Mouse (Mus musculus): ENCODE data around the gene Scube1. TPM values are rescaled to one million over a fixed set of nuclear protein-coding genes. Genes with fewer than 3 reads are reported as not detected.

The Scube1 gene
- total RNA-seq, 2 experiments from 2014 or later: 4.2 to 5.4 TPM

- DNase-seq: peak; percentile 96
Observed at GRCm38 (mm10) chr15:83594513-83595363, 130.1 kb downstream of the Scube1 start, which contains the start of gene Ttll12. Ttll12 (minus strand) TSS chr15:83595157.

- no peak for DNase-seq
Observed at GRCm38 (mm10) chr15:83593702-83594512, 130.9 kb downstream of the Scube1 start.

GRCm38 (mm10) chr15:83593189-83593585, 131.6 kb downstream of the Scube1 start:
- no peak for DNase-seq

DNA sequence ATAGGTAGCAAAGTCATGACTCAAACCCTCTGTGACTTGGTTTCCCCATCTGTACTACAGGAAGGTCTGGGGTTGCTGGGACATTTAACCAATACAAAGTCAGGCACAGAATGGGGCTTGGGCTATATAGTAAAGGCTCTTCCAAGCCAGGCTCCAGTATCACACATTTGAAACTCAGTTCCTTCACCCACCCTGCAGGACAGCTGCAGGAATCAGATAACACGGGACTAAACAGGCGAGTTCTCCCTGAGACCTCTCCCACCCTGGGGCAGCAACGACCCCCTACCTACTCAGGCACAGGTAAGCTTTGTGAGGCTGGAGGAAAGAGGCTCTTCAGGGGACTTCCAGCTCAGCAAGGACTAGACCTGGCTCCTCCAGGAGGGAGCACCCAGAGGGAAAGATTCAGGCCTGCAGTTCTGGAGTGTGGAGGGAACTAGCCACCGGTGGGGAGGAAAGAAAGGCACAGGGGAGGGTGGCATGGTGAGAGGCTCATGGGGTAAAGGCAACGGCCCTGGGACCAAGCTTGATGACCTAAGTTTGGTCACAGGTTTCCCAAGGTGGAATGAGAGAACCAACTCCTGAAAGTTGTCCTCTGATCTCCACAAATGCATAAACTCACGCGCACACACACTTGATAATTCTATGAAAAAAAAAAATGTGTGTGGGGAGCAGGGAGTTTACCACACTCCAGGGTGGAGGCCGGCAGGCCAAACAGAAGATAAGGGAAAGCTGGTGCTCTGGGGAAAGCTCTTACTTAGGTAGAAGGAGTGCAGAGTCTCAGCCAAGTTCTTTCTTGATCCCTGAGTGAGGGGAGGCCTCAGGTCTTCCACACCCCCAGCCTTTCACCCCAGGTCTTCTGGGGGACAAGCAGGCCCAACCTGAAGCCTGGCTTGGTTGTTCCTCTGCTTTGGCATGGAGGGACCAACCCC, 132.3 kb downstream of the Scube1 start:
- no peak for DNase-seq

GRCm38 (mm10) chr15:83591758-83592157, 133.1 kb downstream of the Scube1 start:
- DNase-seq: no peak

GRCm38 (mm10) chr15:83590841-83591240, 134.0 kb downstream of the Scube1 start:
- no peak for DNase-seq

DNA sequence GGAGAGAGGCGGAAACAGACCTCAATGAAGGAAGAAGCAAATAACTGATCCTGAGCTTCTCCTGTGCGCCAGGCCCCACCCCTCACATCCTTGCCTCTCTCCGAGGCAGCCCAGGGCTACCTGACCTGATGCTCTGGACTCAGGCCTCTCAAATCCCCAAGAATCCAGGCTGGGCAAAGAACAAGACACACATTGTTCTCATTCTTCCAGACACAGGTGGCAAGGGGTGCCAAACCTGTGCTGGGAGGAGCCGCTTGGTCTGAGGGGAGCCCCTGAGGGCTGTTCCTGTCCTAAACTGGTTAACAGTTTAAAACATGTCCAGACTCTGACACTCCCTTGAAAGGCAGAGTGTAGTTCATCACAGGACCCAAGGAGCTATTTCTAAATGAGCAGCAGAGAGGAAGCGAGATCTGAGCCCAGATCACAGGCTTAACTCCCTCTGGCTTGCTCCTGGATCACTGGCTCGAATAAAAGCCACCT, 140.0 kb downstream of the Scube1 start:
- DNase-seq: no peak

GRCm38 (mm10) chr15:83583419-83584156, 141.2 kb downstream of the Scube1 start:
- DNase-seq: peak; percentile 75

DNA sequence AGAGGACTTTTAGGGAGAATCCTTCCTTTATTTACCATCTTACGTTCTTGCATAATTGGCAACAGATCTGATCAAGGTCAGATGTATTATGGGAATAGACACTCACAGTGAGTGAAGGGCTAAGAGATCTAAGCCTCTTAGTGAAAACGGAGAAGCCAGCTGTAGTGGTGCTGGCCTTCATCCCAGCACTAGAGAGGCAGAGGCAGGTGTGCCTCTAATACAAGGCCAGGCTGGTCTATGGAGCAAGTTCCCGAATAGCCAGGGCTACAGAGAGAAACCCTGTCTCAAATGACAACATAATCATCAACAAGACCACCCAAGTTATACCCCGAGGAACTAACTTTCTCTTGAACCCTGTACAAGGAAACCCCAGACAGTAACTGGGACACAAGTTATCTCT, 141.9 kb downstream of the Scube1 start:
- no peak for DNase-seq

GRCm38 (mm10) chr15:83576651-83577050, 148.2 kb downstream of the Scube1 start:
- DNase-seq: no peak

GRCm38 (mm10) chr15:83575543-83575942, 149.3 kb downstream of the Scube1 start:
- DNase-seq: no peak

- DNase-seq: no peak
Observed at GRCm38 (mm10) chr15:83574731-83575351, 150.0 kb downstream of the Scube1 start.

- DNase-seq: no peak
Observed at GRCm38 (mm10) chr15:83573606-83574005, 151.2 kb downstream of the Scube1 start.

DNA sequence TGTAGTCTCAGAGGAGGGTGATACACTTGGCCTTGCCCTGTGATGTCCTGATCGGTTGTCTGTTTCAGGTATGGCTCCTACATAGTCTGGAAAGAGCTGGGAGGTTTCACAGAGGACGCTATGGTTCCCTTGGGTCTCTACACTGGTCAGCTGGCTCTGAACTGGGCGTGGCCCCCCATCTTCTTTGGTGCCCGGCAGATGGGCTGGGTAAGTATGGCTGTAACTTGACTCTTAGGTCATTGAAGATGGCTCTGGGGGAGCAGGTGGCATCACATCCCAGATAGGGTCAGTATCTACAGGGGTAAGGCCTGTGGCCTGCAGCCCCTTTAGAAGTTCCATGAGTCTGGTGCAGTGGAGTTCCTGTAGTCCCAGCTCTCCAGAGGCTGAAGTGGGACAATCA, 152.7 kb downstream of the Scube1 start:
- no peak for DNase-seq

DNA sequence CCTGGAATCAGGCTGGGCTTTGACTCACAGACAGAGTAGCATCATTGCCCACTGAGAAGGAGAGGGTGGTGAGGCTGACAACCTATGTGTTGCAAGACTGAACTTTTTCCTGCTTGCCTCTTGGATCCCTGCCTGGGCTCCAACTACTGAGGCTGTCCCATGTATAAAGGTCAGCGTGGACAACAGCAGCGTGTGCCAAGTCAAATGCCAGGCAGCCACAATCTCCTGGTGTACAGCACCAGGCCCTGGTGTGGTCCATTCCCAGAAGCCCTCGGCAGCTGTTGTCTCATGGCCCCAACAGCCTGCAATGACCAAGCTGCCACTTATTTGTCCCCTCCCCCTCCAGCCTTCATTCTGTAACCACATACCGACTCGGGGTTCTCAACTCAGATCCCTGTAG, 153.2 kb downstream of the Scube1 start:
- DNase-seq: no peak

- DNase-seq: no peak
Observed at GRCm38 (mm10) chr15:83570641-83571040, 154.2 kb downstream of the Scube1 start.

GRCm38 (mm10) chr15:83569682-83570081, 155.1 kb downstream of the Scube1 start:
- DNase-seq: no peak

GRCm38 (mm10) chr15:83568544-83568943, 156.3 kb downstream of the Scube1 start:
- no peak for DNase-seq

GRCm38 (mm10) chr15:83567728-83568127, 157.1 kb downstream of the Scube1 start:
- DNase-seq: no peak

- no peak for DNase-seq
Observed at GRCm38 (mm10) chr15:83566006-83566405, 158.8 kb downstream of the Scube1 start.

DNA sequence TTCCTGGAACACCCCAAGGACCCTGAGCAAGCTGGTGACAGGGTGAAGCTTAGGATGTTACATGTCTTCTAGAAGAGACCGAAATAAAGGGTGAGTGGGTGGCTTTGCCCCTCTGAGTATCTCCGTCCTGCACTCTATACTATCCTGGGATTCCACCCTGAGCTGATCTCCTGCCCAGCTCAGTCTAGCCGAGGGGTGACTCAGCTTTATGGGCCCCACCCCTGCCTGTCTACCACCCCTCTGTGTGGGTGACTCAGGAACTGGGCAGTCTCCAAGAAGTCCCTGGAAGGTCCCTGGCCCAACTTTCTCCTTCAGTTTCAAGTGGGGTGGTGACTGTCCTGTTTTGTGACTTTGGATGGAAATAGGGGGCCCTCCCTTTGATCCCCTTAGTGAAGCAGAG, 159.4 kb downstream of the Scube1 start:
- no peak for DNase-seq

Measured in heart, postnatal 4 days (tissue).